Mouse (Mus musculus) liver, adult 2 months (tissue): ENCODE results near the gene Spon1.

Experiments used
- CTCF ChIP-seq: fragments of 200-500 bp; IDR thresholded peaks from 2 replicates; pipeline ENCODE4 v1.5.1; 2011; ENCODE audit warnings: low read depth, low read length, control low read depth
- POLR2A ChIP-seq: fragments of 200-500 bp; IDR thresholded peaks from 2 replicates; pipeline ENCODE4 v1.6.1; 2011; ENCODE audit warnings: low read length, control low read depth; ENCODE audit not compliant: insufficient read depth; ENCODE audit errors: extremely low read depth

DNA sequence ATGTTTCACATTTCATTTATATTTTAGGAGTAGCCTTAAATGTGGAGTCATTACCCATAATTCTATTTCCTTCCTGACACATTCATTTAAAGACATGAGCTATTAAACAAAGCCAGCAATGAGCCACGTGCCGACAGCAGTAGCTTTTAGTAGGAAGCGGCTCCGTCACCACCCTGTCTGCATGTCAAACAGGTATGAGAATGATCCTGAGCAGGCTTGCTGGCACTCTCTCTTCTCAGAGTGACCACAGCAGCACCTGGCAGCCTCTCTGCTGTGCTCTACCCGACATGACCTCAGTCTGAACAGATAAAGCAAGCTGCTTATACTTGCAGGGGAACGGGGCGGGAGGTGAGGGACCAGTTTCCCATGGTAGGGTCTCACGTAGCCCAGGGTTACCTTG, 297.7 kb downstream of the Spon1 start:
- TF ChIP-seq POLR2A (no peak), CTCF (no peak)
